In genomic region chr9:47471767-47472420, GRCm38 (mm10) we compare ENCODE assay signal across 10 mouse cellular contexts. TPM values are rescaled to one million over a fixed set of nuclear protein-coding genes. Genes with fewer than 3 reads are reported as not detected.
DNase-seq lines count a peak whose midpoint lies in the region; ATAC-seq and TF ChIP-seq lines count a peak whose summit lies in the region.
"Had no signal": no experiment of that assay in that cellular context is flagged by ENCODE, and none has a peak within 500 bp of the region (broad histone marks: within the 10 kb centered on the region; RNA-seq: fewer than 3 reads in every experiment).

No protein-coding gene starts in this region.

- TF ChIP-seq POLR2A in kidney, adult 2 months (IDR thresholded peaks at IDR 0.05; ENCODE audit: low read depth, low read length), result no peak
- no peak for TF ChIP-seq POLR2A in cerebellum, adult 2 months (IDR thresholded peaks at IDR 0.05; ENCODE audit: borderline replicate concordance, insufficient read depth, low read length)
- no peak for TF ChIP-seq POLR2A in lung, adult 2 months (IDR thresholded peaks at IDR 0.05; ENCODE audit: borderline replicate concordance, extremely low read depth, low read depth, low read length)

- no peak for ATAC-seq in kidney, embryonic 14.5 days (ENCODE audit: low FRiP score, low TSS enrichment)
- ATAC-seq in heart, embryonic 12.5 days (ENCODE audit: insufficient number of reproducible peaks, low FRiP score), result peak; percentile 63
- no peak for ATAC-seq in CD4-positive, CD25-positive, alpha-beta regulatory T cell, adult 4 months

- no peaks in the 10 kb centered on the region for H3K9me3 ChIP-seq in kidney, embryonic 14.5 days (ENCODE audit: control insufficient read depth, low read length)
- H3K9me3 ChIP-seq in heart, embryonic 12.5 days (replicated peaks), result no peaks in the 10 kb centered on the region

- H3K27me3 ChIP-seq in kidney, adult 2 months (replicated peaks; ENCODE audit: control insufficient read depth, insufficient read depth, low read length), result no peaks in the 10 kb centered on the region
- no peaks in the 10 kb centered on the region for H3K27me3 ChIP-seq in kidney, embryonic 14.5 days (ENCODE audit: control insufficient read depth, insufficient read depth, low read length)
- H3K27me3 ChIP-seq in cerebellum, adult 2 months (ENCODE audit: control insufficient read depth, insufficient read depth, low read length), result no peaks in the 10 kb centered on the region
- H3K27me3 ChIP-seq in heart, embryonic 12.5 days (replicated peaks), result peaks cover 16% of the 10 kb centered on the region

- 0 out of 2 replicates have a peak, but pooled peaks have one; percentile 9 for TF ChIP-seq CTCF in kidney, adult 2 months (conservative IDR thresholded peaks at IDR 0.05; ENCODE audit: insufficient read depth, insufficient read length, low read depth, low read length)
- no peak; the same call in 1 of the 2 replicates for TF ChIP-seq CTCF in cerebellum, adult 2 months (IDR thresholded peaks at IDR 0.05; ENCODE audit: borderline replicate concordance, insufficient read depth, low read depth, low read length)
- no peak for TF ChIP-seq CTCF in lung, adult 2 months (IDR thresholded peaks at IDR 0.05; ENCODE audit: insufficient read depth, low read length)

- DNase-seq in kidney, adult 2 months, result peak; percentile 35
- DNase-seq in cerebellum, adult 2 months, result peak; percentile 62 to 73
- DNase-seq in lung, adult 2 months, result peak; percentile 23
- no peak for DNase-seq in frontal cortex, postnatal 10 days (ENCODE audit: low spot score in 2 of 2)
- no peak for DNase-seq in left cerebral cortex, adult 18-20 months (ENCODE audit: low spot score in 2 of 2)

- H3K4me1 ChIP-seq in kidney, adult 2 months (ENCODE audit: control insufficient read depth, insufficient read depth, low read length), result no peaks in the 10 kb centered on the region
- peaks cover 26% of the 10 kb centered on the region for H3K4me1 ChIP-seq in kidney, embryonic 14.5 days (ENCODE audit: control insufficient read depth, insufficient read depth, low read length)
- H3K4me1 ChIP-seq in cerebellum, adult 2 months (ENCODE audit: control insufficient read depth, insufficient read depth, low read length), result peaks cover 25% of the 10 kb centered on the region
- H3K4me1 ChIP-seq in heart, embryonic 12.5 days (replicated peaks), result peaks cover 12% of the 10 kb centered on the region
- H3K4me1 ChIP-seq in lung, adult 2 months (ENCODE audit: control insufficient read depth, insufficient read depth, low read length), result peaks cover 3% of the 10 kb centered on the region; the same call in 1 of the 2 replicates

- no peak overlapping the region for H3K4me3 ChIP-seq in kidney, adult 2 months (ENCODE audit: insufficient read depth, low read depth, low read length)
- H3K4me3 ChIP-seq in kidney, embryonic 14.5 days (ENCODE audit: low read length), result no peak overlapping the region
- H3K4me3 ChIP-seq in cerebellum, adult 2 months (replicated peaks; ENCODE audit: insufficient read depth, low read depth, low read length), result no peak overlapping the region
- H3K4me3 ChIP-seq in heart, embryonic 12.5 days, result no peak overlapping the region
- H3K4me3 ChIP-seq in lung, adult 2 months (replicated peaks; ENCODE audit: extremely low read depth, low read depth, low read length), result no peak overlapping the region

- H3K36me3 ChIP-seq in kidney, adult 2 months (ENCODE audit: control insufficient read depth, insufficient read depth, low read length), result no peaks in the 10 kb centered on the region
- no peaks in the 10 kb centered on the region for H3K36me3 ChIP-seq in kidney, embryonic 14.5 days (ENCODE audit: control insufficient read depth, insufficient read depth, low read length)
- no peaks in the 10 kb centered on the region for H3K36me3 ChIP-seq in heart, embryonic 12.5 days

- no peak overlapping the region for H3K27ac ChIP-seq in kidney, adult 2 months (ENCODE audit: insufficient read depth, low read depth, low read length)
- H3K27ac ChIP-seq in kidney, embryonic 14.5 days (ENCODE audit: low read depth, low read length), result no peak overlapping the region
- H3K27ac ChIP-seq in cerebellum, adult 2 months (ENCODE audit: insufficient read depth, low read length), result no peak overlapping the region
- H3K27ac ChIP-seq in heart, embryonic 12.5 days (ENCODE audit: poor library complexity, severe bottlenecking), result no peak overlapping the region
- H3K27ac ChIP-seq: liver, embryonic 14.5 days had no signal

- WGBS in kidney, adult 2 months, result 36% methylated on average over 10 of the region's 10 CpGs
- WGBS in kidney, embryonic 14.5 days, result 69% methylated on average over 10 of the region's 10 CpGs
- 31% methylated on average over 10 of the region's 10 CpGs for WGBS in cerebellum, adult 2 months
- 45% methylated on average over 10 of the region's 10 CpGs for WGBS in heart, embryonic 12.5 days
- WGBS in lung, adult 2 months, result 31% methylated on average over 10 of the region's 10 CpGs

- H3K4me2 ChIP-seq in kidney, embryonic 14.5 days (replicated peaks; ENCODE audit: low read depth, low read length), result no peak overlapping the region
- no peak overlapping the region for H3K4me2 ChIP-seq in heart, embryonic 12.5 days

- H3K9ac ChIP-seq in kidney, embryonic 14.5 days (ENCODE audit: low read depth, low read length), result no peak overlapping the region
- H3K9ac ChIP-seq in heart, embryonic 12.5 days, result no peak overlapping the region
- H3K9ac ChIP-seq: liver, embryonic 14.5 days had no signal

RNA-seq across cellular contexts. Expression of gene Cadm1, which starts 58.1 kb away (rescaled TPM):
- 5.2 and 6.0 TPM in 2 replicates for polyA plus RNA-seq in kidney, adult 2 months (2012; rRNA removed)
- polyA plus RNA-seq in kidney, embryonic 14.5 days (2014; fragmentation: Nextera tagmentation; extraction: Ambion mirVana), result 66.3 and 92.1 TPM in 2 replicates
- polyA plus RNA-seq in cerebellum, adult 2 months (2012; rRNA removed), result 55.9 and 66.7 TPM in 2 replicates
- polyA plus RNA-seq in heart, embryonic 12.5 days (2016; fragmentation: Nextera tagmentation; extraction: Ambion mirVana), result 18.7 and 19.9 TPM in 2 replicates
- 95.9 and 101 TPM in 2 replicates for polyA plus RNA-seq in lung, adult 2 months (2012; rRNA removed)
- polyA plus RNA-seq in CD4-positive, CD25-positive, alpha-beta regulatory T cell, adult 4 months (2017; shearing (Covaris generic)), result under 1 TPM; 0.34 to 0.50 TPM
- 100 to 1,000 TPM; 232 to 241 TPM for total RNA-seq in left cerebral cortex, adult 18-20 months (2021)
- total RNA-seq: granulocyte monocyte progenitor cell, adult 5-6 weeks had no signal

Comparison
In these comparisons a context has a peak if more than half of its experiments do, and no peak if none do; other contexts are left out.
1. DNase-seq: peak in kidney, adult 2 months (single experiment), cerebellum, adult 2 months (2 of 2) and lung, adult 2 months (single experiment); none in frontal cortex, postnatal 10 days (0 of 2) and left cerebral cortex, adult 18-20 months (0 of 2).